Mouse (Mus musculus) testis, adult 2 months (tissue): Measurements from ENCODE around the gene Ankrd23.

ENCODE experiments used
- CTCF ChIP-seq: fragments of 200-500 bp; IDR thresholded peaks from 2 replicates; pipeline ENCODE4 v1.5.1; 2012; ENCODE audit warnings: low read depth, mild to moderate bottlenecking, inconsistent platforms, low read length, moderate library complexity; ENCODE audit not compliant: control insufficient read depth, insufficient read depth, insufficient replicate concordance
- POLR2A ChIP-seq: fragments of 200-500 bp; IDR thresholded peaks from 2 replicates; pipeline ENCODE4 v1.6.1; 2012; ENCODE audit warnings: low read depth, mild to moderate bottlenecking, inconsistent platforms, low read length, moderate library complexity; ENCODE audit not compliant: control insufficient read depth

DNA sequence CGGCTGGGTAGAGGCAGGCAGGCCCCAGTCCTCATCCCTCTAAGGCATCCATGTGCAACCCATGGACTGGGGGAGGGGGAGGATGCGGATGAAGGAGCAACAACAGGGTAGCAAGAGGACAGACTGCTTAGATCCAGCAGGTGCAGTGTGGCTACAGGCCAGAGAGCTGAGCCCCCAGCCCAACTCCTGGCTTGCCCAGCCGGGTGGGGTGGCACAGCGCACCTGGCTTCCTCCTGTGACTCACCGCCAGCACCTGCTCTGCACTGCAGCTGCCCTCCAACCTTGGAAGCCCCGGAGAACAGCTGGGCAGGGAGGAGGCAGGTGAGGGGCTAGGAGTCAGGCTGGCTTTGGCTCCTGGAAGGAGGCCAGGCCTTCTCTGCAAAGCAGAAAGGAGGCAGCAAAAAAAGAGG lies 43.3 kb upstream of the Ankrd23 start:
- TF ChIP-seq CTCF = no peak
- no peak for TF ChIP-seq POLR2A
